Mouse (Mus musculus) thymus, postnatal 36 days (tissue): ENCODE measurements around the gene Vmn1r236.

Experiments used
- DNase-seq, 2 experiments: peaks; one replicate each; pipeline ENCODE4 v3.0.0; 2022; ENCODE audit warnings: mixed read lengths in 2 of 2

The Vmn1r236 gene

DNA sequence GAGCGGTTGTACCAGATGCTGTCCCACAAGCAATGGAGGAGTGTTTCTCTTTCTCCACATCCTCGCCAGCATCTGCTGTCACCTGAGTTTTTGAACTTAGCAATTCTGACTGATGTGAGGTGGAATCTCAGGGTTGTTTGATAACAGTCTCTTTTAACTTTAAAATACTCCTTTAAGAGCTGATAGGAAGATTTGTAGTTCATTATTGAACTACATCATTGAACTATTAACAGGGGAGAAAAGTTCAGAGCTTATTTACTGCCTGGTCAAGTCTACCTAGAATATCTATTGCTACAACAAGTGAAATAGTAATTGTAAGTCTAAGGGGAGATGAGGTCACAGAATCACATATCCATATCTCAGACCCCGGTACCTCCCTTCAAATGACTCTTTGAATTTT, at the start of gene Vmn1r236:
Gene Vmn1r236 (plus strand): TSS at position 301 of the 400 bp plus-strand sequence.
- no peak for DNase-seq

DNA sequence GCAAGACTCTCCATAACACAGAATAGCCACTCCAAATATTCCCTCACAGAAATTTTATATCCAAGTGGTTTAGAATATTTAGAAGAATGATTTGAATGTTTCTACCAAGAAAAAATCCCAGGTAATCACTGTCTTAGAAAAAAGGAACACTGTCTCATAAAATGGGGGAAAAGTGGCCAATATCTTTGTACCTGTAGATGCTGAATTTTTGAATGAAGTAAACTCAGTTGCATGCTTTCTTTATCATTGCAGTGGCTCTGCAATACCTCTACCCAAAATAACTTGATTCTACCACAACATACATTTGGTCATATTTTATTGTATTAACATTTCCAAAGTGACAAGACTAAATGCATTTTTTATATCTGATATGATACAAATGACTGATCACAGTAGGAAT, 26.6 kb upstream of the Vmn1r236 start, which contains the start of gene Vmn1r235:
Gene Vmn1r235 (plus strand): TSS at position 301 of the 400 bp plus-strand sequence.
- DNase-seq = no peak

DNA sequence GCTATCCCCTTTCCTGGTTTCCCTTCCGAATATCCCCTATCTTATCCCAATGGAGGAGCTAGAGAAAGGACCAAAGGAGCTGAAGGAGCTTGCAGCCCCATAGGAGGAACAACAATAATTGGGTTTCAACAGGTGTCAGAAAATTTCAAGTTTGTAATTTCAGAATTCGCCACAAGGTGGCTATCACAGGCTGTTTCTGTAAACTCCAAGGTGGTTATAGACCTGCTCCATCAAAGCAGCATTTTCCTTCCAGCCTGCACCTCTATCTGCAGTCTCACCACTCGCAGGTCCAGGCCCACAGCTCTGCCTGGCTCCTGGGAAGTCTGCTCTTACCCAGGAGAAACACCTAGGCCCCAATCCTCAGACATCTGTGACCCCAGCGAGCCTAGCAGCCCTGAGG, 10.6 kb upstream of the Vmn1r236 start:
- peak; percentile 11 for DNase-seq

GRCm38 (mm10) chr17:21284395-21284794, 1.7 kb downstream of the Vmn1r236 start:
- DNase-seq = no peak

- DNase-seq = no peak
Measured at GRCm38 (mm10) chr17:21289695-21290094, 7.0 kb downstream of the Vmn1r236 start.

DNA sequence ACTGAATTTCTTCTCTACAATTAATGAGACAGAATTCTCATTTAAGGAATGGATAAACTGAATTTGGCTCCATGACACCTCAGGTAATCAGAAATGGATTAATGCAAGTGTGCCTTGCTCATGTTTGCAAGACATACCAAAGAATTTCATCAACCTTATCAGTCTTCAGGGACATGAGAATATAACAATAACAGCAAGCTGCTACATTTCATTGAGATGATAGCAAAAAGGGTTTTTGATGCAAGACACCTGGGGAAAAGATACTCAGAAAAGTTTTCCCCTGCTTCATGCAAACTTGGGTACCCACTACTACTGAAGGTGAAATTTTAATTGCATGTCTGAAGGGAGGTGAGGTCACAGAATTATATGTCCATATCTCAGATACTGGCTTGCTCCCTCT, 28.8 kb downstream of the Vmn1r236 start, which contains the start of gene Vmn1r237:
Gene Vmn1r237 (plus strand): TSS at position 301 of the 400 bp plus-strand sequence.
- DNase-seq = no peak
